Mouse (Mus musculus) Muller cell, postnatal 12 days (primary cell): ENCODE measurements at regions not wholly inside any gene's neighbourhood (a gene's known extent, or its start where the extent isn't known, plus 50 kb on each side); places are given as distances from the start of the nearest gene placed in this dataset.

Source experiments
- DNase-seq: peaks from one replicate; pipeline ENCODE4 v3.0.0-alpha.2; 2015; ENCODE audit errors: inconsistent ontology term

- peak; percentile 78 for DNase-seq
Measured at GRCm38 (mm10) chr4:81970472-81970871, 527.9 kb upstream of the Mpdz start.

- DNase-seq = no peak
Measured at GRCm38 (mm10) chr4:81969621-81970115, 527.1 kb upstream of the Mpdz start.

- DNase-seq = no peak
Measured at GRCm38 (mm10) chr4:81966054-81966623, 523.5 kb upstream of the Mpdz start.

GRCm38 (mm10) chr4:81963112-81963511 lies 520.5 kb upstream of the Mpdz start:
- no peak for DNase-seq

GRCm38 (mm10) chr4:81962586-81962985 lies 520.0 kb upstream of the Mpdz start:
- DNase-seq = no peak

- DNase-seq = no peak
Measured at GRCm38 (mm10) chr4:81960552-81961534, 518.2 kb upstream of the Mpdz start.

GRCm38 (mm10) chr4:81956926-81957694 lies 514.5 kb upstream of the Mpdz start:
- DNase-seq = no peak

- DNase-seq = no peak
Measured at GRCm38 (mm10) chr4:81953023-81953422, 510.4 kb upstream of the Mpdz start.

- DNase-seq = no peak
Measured at GRCm38 (mm10) chr4:81937384-81937783, 494.8 kb upstream of the Mpdz start.

GRCm38 (mm10) chr4:81930956-81931355 lies 488.3 kb upstream of the Mpdz start:
- peak; percentile 89 for DNase-seq

GRCm38 (mm10) chr4:81928581-81929244 lies 486.1 kb upstream of the Mpdz start:
- peak; percentile 78 for DNase-seq

- no peak for DNase-seq
Measured at GRCm38 (mm10) chr4:81927176-81927714, 484.6 kb upstream of the Mpdz start.

- DNase-seq = peak; percentile 97
Measured at GRCm38 (mm10) chr4:81926662-81927141, 484.1 kb upstream of the Mpdz start.

GRCm38 (mm10) chr4:81925611-81926010 lies 483.0 kb upstream of the Mpdz start:
- no peak for DNase-seq

- DNase-seq = no peak
Measured at GRCm38 (mm10) chr4:81924120-81924519, 481.5 kb upstream of the Mpdz start.

- no peak for DNase-seq
Measured at GRCm38 (mm10) chr4:81922876-81923275, 480.3 kb upstream of the Mpdz start.

GRCm38 (mm10) chr4:81914971-81915370 lies 472.4 kb upstream of the Mpdz start:
- peak; percentile 91 for DNase-seq

GRCm38 (mm10) chr4:81913296-81913695 lies 470.7 kb upstream of the Mpdz start:
- no peak for DNase-seq

- DNase-seq = peak; percentile 61
Measured at GRCm38 (mm10) chr4:81912653-81913052, 470.0 kb upstream of the Mpdz start.

- DNase-seq = no peak
Measured at GRCm38 (mm10) chr4:81899961-81900540, 457.4 kb upstream of the Mpdz start.

GRCm38 (mm10) chr4:81898661-81899060 lies 456.0 kb upstream of the Mpdz start:
- DNase-seq = no peak
